Mouse (Mus musculus): Measurements from ENCODE around the gene Nfkb1.

Gene Nfkb1

DNA sequence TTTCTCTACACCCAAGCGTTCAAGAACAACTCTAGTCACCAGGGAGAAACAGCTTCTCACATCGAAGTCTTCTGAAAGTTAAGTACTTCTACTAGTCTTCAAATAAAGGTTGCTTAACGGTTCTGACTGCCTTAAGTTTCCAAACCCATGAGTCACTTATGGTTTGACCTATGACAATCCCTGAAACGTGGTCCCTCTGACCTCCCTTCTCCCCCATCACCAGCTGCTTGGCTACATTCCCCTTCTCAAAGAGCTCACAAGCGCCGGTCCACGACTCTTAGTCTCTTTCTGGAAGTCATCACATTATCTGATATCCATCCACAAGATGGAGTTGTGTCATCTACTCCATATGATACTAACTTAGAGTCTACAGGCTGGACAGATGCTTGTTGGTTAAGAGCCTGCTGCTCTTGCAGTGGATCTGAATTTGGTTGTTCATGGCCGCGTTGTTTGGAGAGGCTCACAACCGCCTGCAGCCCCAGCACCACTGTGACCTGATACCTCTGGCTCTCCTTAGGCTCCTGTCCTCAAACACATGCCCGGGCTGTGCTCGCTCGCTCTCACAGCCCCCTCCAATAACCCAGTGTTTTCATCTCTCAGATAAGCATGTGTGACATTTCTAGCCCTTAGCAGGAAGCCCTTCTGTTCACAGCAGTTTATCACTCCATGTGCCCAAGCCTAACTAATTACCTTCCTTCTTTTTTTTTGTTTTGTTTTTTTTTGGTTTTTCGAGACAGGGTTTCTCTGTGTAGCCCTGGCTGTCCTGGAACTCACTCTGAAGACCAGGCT lies 55.5 kb downstream of the Nfkb1 start:
- no peak for DNase-seq (ENCODE audit: extremely low read depth, low read depth, low spot score)

DNA sequence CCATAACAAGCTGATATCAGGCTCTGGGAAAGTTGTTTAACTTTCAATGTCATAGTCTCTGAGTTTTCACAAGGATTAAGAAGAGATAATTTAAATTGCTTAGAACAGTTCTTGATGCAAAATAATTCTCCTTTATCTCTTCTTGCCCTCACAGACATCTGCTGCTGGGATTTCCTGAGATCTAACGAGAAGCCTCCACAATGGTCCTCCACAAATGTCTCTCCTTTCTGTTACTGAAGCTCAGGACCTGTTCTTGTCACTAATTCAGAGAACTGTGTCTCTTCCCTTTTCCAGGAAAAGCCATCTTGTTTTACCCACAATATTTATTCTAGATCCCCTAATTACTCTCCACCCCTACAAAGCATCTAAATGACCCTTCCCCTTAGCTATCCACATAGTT lies 56.3 kb downstream of the Nfkb1 start:
- DNase-seq (ENCODE audit: extremely low read depth, low read depth, low spot score) = no peak

DNA sequence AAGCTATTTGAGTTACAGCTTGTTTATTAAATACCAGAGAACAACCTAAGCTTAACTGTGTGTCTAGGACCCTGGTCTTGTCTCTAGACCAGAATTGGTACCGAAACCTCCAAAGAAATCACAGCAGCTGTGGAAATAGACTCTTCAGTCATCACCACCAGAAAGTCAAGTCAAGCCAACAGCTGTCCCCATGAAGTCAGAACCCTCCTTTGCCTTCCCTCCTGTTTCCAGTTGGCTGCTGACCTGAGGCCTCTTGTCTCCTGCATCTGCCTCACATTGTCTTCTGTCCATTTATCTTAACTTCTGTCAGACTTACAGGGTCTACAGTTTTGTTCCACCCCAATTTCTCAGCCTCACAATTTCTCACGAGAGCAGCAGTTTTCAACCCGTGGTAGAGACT lies 57.1 kb downstream of the Nfkb1 start:
- DNase-seq (ENCODE audit: extremely low read depth, low read depth, low spot score) = no peak

DNA sequence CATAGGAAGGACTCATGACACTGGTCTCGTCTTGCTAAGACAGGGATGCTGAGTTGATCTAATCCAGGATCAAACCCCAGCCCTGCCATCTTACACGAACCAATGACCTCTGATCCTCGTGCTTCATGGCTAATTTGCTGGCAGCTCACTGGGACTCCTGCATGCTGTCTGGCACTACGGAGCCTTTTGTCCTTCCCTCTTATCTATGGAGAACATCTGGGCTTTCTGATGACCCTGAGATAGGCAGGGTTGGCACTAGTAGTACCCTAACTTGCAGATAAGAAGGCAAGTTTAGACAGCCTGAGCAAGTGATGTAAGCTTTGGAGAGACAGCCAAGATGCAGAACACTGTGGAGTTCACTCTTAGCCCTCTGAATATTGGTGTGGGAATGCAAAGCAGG lies 59.5 kb downstream of the Nfkb1 start:
- peak; percentile 72 for DNase-seq (ENCODE audit: extremely low read depth, low read depth, low spot score)

DNA sequence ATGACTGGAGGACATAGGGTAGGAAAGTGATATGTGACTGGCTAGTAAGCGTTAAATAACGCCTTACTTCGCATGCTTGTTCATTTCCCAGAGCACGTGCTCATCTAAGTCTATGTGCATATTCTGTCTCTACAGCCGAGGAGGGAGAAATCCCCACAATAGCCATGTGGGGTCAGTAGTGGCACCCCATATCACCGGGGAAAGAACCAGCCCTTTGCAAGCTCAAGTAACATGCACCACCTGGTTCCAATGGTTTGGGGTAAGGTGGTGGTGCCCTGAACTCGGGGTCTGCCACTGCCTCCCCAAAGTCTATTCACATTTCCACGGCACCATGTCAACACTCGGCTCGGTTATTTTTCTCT lies 60.3 kb downstream of the Nfkb1 start:
- DNase-seq (ENCODE audit: extremely low read depth, low read depth, low spot score) = no peak

DNA sequence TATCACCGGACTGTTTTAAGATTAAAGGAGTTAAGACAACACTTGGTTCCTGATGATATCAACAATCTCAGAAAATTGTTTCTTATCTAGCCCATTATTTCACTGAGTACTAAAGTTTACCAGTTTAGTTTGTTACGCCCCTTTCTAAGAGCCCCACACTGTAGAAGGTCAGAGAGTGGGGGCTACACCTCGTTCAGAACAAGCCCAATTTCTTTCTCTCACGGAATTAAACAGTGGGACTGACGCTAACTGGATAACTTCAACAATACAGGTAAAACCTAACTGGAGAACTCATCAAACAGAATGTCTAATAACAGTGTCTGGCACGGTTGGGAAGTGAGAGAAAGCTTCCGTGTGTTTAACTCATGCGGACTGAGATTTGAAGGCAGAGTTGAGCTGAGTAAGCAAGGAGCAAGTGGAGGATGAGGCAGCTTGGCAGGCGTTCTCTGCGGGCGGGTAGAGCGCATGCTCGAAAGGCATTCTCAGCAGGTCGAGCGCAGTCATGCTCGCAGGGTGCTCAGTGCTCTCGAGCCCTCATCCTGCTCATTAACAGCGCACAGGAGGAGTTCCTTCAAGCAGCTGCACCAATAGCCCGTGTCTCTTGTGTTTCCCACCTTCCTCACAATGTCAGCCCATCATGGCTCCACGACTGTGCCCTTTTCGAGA lies 60.8 kb downstream of the Nfkb1 start:
- no peak for DNase-seq (ENCODE audit: extremely low read depth, low read depth, low spot score)

DNA sequence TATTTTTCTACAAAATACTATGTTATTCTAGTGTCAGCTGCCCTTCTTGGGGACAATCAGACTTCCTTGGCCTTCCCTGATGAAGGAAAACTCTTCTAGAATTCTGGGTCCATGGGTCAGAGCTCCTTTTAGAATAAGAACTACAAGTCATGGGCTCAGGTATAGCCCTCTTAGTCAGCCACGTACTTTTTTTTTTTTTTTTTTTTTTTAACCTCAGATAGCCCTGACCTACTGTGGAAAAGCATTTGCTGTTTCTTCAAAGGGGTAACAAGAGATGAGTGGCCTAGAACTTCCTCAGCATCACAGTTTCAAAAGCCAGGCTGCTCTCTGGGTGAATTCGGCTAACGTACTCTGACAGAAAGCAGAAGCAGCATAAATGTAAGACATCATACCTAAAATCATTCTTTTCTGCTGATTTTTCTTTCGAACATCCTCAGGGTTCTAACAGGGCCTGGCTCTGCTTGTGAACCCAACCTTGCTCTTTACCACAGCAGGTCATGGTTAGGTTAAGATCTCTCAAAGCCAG lies 61.5 kb downstream of the Nfkb1 start:
- DNase-seq (ENCODE audit: extremely low read depth, low read depth, low spot score) = no peak

DNA sequence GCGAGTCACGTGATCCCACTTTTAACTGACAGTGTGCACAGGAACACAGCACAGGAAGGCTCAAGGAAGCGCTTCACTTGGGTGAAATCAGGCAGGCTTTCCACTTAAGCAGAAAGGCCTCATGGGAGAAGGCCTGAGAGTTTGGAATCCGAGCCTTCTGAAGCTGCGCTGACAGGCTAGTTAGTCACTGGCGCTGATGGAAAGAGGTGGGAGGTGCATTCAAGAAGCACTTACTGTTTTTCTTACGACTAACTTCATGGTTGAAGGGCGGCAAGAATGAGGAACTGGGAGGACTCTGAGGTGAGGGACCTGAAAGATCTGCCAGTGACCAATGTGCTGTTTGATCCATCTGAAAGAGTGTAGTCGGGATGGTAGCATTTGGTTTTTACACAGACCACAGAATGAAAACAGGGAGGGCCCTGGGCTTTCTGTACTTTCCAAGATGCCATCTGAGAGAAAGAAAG lies 62.6 kb downstream of the Nfkb1 start:
- no peak for DNase-seq (ENCODE audit: extremely low read depth, low read depth, low spot score)

DNA sequence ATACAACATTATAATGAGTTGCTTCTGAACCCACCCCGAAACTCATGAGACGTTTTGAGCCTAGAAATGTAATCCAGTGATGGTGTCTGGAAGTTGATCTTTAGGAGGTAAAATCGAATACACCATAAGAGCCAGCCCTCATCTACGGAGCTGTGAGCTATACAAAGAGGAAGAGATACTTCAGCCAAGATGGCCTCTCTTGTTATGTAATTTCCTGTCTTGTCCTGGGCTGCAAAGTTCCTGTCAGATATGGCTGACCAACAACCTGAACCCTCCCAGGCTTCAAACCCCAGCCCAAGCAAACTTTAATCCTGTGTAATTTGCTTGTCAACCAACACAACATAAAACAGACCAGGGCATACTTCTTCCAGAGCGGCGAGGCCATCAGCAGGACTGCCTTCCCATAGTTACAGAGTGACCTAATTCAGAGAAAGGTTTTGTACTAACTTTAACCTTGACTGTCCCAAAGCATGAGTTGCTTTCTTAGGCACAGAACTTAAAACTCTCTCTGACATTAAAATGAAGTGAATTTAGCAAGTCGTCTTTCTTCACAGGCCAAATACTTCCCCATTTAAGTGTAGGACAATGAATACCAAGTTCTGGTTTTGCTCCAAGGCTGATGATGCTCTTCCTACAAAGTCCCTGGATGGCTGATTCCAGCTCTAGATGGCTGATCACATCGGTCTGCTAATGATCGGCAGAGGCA lies 63.2 kb downstream of the Nfkb1 start:
- DNase-seq (ENCODE audit: extremely low read depth, low read depth, low spot score) = no peak

DNA sequence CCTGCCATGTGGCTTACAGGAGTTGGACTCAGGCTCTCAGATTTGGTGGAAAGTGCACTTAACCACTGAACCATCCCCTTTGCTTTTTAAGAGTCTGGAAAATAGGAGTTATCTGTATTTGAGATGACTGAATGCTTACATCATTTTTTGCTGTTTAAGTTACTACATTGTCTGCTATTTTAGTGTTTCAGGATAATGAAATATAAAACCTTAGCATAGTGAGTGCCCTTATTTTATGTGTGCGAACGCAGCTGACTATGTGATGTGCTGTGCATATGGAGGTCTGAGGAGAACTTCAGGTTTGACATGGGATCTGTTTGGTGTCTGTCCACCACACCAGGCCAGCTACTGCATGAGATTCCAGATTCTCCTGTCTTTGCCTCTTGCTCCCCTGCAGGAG lies 66.1 kb downstream of the Nfkb1 start:
- DNase-seq (ENCODE audit: extremely low read depth, low read depth, low spot score) = no peak

DNA sequence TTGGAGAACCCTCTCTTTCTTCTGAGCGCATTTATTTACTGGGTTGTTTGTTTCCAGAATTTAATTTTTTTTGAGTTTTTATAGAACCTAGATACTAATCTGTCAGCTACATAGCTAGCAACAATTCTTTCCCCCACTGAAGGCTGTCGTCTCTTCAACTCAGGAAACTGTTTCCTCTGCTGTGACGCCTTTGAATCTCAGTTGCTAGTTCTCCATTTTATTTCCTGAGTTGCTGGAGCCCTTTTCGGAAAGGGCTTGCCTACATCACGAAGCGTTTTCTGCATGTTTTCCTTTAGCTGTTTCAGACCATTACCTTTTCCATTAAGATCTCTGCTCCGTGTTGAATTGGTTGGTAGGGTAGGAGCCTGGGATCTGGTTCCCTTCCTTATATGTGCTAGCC lies 74.6 kb downstream of the Nfkb1 start:
- no peak for DNase-seq (ENCODE audit: extremely low read depth, low read depth, low spot score)

DNA sequence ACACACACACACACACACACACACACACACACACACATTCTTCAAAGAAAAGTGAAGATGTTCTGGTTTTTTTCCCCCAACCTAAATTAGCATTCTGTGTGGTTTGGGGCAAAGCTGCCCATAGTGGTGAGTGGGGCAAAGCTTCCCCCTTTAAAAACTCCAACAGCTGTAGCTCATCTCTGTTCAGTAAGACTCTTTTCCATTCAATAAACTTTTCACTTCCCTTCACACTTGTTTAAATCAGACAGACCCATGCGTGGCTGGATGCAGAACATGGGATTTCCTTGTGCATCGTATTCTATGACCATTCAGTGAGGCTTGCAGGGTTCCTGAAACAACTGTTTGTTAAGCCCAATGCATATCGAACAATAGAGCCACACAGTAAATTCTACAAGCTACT lies 77.0 kb downstream of the Nfkb1 start:
- no peak for DNase-seq (ENCODE audit: extremely low read depth, low read depth, low spot score)

DNA sequence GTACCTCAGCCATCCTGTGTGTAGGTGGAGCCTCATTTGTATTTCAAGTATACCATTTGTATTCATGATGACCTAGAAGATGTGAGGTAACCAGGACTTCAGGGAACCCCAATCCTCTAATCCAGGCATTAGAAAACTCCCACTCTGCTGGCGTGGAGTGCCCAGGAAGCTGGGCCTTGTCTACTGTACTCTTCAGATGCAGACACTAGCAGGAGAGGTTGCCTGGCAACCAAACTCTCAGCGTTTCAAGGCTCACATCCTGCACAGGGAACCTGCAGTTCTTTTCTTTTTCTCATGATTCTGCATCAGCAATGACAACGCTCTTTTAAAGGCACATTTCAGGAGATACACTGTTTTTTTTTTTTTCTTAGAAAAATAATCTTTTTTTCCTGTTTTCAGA lies 81.1 kb downstream of the Nfkb1 start:
- DNase-seq (ENCODE audit: extremely low read depth, low read depth, low spot score) = no peak

DNA sequence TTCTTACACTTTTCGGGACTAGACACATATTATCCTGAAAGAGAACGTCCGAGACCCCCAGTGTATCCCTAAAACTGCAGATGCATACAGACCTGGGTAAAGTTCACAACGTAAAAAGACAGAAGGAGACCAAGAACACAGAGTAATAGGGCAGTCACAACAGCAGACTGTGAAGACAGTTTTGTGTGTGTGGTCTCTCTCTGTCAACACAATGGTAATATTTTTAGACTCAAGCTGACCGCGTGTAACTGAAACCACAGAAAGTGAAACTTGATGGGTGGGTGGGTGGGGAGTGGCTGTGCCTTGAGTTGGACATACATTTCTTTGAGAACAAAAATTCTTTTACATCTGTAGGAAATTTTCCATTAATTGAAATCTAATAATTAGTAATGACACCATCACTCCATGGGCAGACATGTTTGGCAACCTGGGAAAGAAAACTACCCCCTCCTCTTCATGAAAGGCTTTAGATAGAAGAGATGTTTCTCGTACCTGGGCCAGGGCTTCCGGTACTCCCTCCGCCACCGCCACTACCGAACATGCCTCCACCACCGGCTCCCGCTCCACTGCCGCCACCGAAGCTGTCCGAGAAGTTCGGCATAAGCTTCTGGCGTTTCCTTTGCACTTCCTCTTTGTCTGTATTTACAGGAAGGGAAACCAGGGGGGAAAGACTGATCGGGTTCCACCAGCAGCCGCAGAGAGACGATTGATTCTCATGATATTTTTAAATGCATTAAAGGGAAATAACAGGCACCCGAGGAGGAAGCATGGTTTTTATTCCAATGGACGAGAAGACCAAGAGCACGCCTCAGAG lies 83.5 kb downstream of the Nfkb1 start:
- DNase-seq (ENCODE audit: extremely low read depth, low read depth, low spot score) = no peak

DNA sequence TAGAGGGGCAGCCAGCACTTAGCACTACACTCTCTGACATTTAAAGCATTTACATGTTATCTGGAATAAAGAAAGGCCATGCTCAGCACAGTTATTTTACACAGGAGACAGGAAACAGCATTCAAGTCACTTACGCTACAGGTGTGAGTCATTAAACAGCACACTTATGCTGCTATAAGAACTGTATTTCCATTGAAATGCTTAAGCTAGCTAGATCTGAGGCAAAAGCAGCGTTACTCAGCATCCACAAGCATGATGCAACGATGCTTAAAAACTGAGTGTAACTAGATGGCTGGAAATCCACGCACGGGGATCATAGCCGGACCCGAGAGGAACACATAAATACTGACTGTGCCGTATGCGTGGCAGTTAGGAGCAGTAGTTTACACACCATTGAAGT lies 84.3 kb downstream of the Nfkb1 start:
- no peak for DNase-seq (ENCODE audit: extremely low read depth, low read depth, low spot score)

DNA sequence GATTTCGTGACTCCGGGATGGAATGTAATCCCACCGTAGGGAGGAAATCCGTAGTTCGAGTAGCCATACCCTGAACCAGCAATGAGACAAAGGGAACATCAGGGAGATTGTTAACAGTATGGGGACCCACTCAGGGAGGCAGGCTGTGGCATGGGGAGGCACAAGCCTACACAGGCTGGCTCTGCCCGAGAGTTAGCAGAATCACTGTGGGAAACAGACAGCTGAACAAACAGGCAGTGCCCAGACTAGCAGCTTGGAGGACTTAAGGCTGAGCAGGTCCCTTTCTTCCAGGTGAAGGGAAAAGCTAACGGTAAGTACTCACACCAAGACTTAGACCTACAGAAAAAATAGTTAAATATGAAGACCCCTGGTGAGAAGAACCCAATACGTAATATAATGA lies 84.8 kb downstream of the Nfkb1 start:
- DNase-seq (ENCODE audit: extremely low read depth, low read depth, low spot score) = no peak

DNA sequence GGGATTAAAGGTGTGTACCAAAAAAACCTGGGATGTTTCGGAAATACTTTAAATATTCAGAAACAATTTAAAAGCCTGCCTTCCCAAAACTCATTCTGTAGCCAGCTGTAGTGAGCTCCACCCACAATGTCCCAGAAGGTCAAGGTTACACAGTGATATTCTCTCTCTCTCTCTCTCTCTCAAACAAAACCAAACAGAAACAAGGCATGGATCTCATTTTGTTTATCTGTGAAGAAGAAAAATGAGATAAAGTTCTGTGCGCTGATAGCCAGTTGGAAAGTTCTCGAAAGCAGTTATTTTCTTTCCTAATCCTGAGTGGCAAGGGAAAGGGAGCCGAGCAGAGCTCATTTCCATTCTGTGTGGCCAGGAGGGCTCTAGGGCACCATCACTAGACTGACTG lies 85.9 kb downstream of the Nfkb1 start:
- no peak for DNase-seq (ENCODE audit: extremely low read depth, low read depth, low spot score)

DNA sequence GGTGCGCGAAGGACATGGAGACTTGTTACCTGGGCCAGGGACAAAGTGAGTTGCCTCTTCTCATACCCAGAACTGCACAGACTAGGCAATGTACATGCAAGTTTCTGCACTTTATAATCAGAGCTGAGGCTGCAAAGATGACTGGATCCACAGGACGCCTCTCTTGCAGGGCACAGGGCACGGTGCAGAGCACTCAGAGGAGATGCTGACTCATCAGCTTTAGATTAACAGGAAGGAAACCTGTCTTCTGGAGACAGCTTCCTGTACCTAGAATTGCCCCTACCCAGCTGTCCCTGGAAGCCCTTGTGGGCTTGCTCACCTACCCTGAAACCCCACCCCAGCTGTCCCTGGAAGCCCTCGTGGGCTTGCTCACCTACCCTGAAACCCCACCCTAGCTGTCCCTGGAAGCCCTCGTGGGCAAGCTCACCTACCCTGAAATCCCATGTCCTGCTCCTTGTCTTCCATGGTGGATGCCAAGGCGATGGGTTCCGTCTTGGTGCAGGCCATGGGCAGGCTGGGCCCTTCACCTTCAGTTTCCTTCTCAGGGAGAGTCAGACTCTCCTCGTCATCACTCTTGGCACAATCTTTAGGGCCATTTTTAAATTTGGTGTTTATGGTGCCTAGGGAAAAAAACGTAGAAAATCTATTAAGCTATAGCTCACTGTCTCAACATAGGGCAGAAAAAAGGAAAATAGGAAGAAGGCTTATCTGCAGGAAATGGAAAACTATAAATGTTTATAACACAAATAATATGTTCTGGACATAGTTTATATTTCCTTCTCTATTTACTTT lies 86.5 kb downstream of the Nfkb1 start:
- DNase-seq (ENCODE audit: extremely low read depth, low read depth, low spot score) = no peak

DNA sequence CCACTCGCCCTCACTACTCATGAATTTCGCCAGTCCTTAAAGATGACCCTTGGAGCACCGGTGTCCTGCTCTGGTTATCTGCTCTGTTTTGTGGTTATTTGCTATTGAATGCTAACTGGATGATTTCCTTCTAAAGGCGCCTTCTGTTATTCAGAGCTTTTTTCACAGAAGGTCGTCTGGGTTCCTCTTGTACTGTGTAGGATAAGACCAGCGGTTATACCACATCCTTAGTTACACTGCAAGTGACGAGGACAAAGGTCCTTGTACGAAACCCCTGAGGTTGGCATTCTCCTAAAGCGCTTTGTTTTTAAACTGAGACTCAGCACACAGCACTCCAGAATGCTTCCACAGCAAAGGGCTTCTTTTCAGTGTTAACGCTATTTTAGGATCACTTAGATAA lies 88.6 kb downstream of the Nfkb1 start:
- DNase-seq (ENCODE audit: extremely low read depth, low read depth, low spot score) = no peak

DNA sequence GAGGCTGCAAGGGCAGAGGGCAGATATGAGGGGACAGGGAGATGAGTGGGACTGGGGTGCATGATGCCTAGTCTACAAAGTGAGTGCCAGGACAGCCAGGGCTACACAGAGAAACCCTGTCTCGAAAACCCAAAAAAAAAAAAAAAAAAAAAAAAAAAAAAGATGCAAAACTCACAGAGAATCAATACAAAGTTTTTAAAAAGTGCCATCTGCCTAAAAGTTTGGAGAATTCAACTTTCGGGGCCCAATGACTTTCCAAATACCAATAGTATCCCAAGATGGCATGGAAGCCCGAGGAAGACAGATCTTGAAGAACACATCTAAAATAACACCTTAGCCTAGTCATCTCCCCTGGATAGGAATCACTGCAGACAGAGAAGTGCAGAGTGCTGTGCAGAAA lies 93.0 kb downstream of the Nfkb1 start:
- DNase-seq (ENCODE audit: extremely low read depth, low read depth, low spot score) = no peak

Data from fat pad, adult 2 months (tissue).